In genomic region chr6:33294626-33295025, GRCm38 (mm10) we compare ENCODE assay signal across 11 mouse cellular contexts. TPM values are rescaled to one million over a fixed set of nuclear protein-coding genes. Genes with fewer than 3 reads are reported as not detected.
A peak's percentile ranks its signal among the peaks of the same experiment; 100 is the strongest.
DNase-seq lines count a peak whose midpoint lies in the region.
"Had no signal": no experiment of that assay in that cellular context is flagged by ENCODE, and none has a peak within 500 bp of the region (broad histone marks: within the 10 kb centered on the region; RNA-seq: fewer than 3 reads in every experiment).

No protein-coding gene starts in this region.

- no peaks in the 10 kb centered on the region for H3K4me1 ChIP-seq in heart, embryonic 10.5 days
- H3K4me1 ChIP-seq: stomach, embryonic 15.5 days had no signal

- 87% methylated on average over 2 of the region's 2 CpGs for WGBS in heart, embryonic 10.5 days

- 0 out of 2 replicates have a peak, but pooled peaks cover 6% of the 10 kb centered on the region for H3K36me3 ChIP-seq in heart, embryonic 10.5 days

- no peak overlapping the region for H3K27ac ChIP-seq in heart, embryonic 10.5 days
- H3K27ac ChIP-seq: neural tube, embryonic 13.5 days; stomach, embryonic 15.5 days had no signal

- DNase-seq in heart, adult 18-20 months: peak; percentile 40 to 42
- no peak for DNase-seq in heart, embryonic 10.5 days (ENCODE audit: low spot score)
- DNase-seq in testis, postnatal 10 days (ENCODE audit: low spot score): peak; percentile 42
- DNase-seq in testis, postnatal 14 days (ENCODE audit: low spot score): no peak
- peak; percentile 35 to 43 for DNase-seq in heart, postnatal 14 days
- no peak for DNase-seq in embryo, embryonic 11 days
- no peak for DNase-seq in right cerebral cortex, adult 18-20 months
- DNase-seq in right cerebral cortex, postnatal 36 days (ENCODE audit: low spot score in 2 of 2): no peak

- intact Hi-C loops in heart, postnatal 14 days (cut with DNase I): no loop called here

- no peak overlapping the region for H3K4me3 ChIP-seq in heart, embryonic 10.5 days
- H3K4me3 ChIP-seq: erythroblast, embryonic 14.5 days; neural tube, embryonic 13.5 days; stomach, embryonic 15.5 days had no signal

- no peaks in the 10 kb centered on the region for H3K9me3 ChIP-seq in heart, embryonic 10.5 days
- H3K9me3 ChIP-seq: neural tube, embryonic 13.5 days; stomach, embryonic 15.5 days had no signal

- H3K27me3 ChIP-seq in heart, embryonic 10.5 days (ENCODE audit: insufficient read depth, poor library complexity, severe bottlenecking): no peaks in the 10 kb centered on the region
- H3K27me3 ChIP-seq: neural tube, embryonic 13.5 days; stomach, embryonic 15.5 days had no signal

RNA-seq across cellular contexts. Expression of gene Exoc4, which starts 45.7 kb away (rescaled TPM):
- total RNA-seq in heart, adult 18-20 months (2021): 10 to 100 TPM; 36.7 to 37.1 TPM
- 36.7 and 37.5 TPM in 2 replicates for polyA plus RNA-seq in heart, embryonic 10.5 days (2016; fragmentation: Nextera tagmentation; extraction: Ambion mirVana)
- 10 to 100 TPM; 41.7 to 41.8 TPM for total RNA-seq in heart, postnatal 14 days (2021)

Comparison
In these comparisons a context has a peak if more than half of its experiments do, and no peak if none do; other contexts are left out.
1. DNase-seq: peak in heart, adult 18-20 months (2 of 2), testis, postnatal 10 days (single experiment) and heart, postnatal 14 days (2 of 2); none in heart, embryonic 10.5 days (single experiment), testis, postnatal 14 days (single experiment), embryo, embryonic 11 days (single experiment), right cerebral cortex, adult 18-20 months (single experiment) and right cerebral cortex, postnatal 36 days (0 of 2).